Mouse (Mus musculus): Measurements from ENCODE around the gene Mfsd2b. TPM values are rescaled to one million over a fixed set of nuclear protein-coding genes. Genes with fewer than 3 reads are reported as not detected.
"Not testable (repeated sequence)": the region's sequence is repeated elsewhere in the genome, so short reads cannot be mapped to it uniquely, and the experiment has no call there.

The Mfsd2b gene
- 10.9 and 13.5 TPM in 2 replicates for polyA plus RNA-seq (2016; fragmentation: Nextera tagmentation; extraction: Ambion mirVana)

DNA sequence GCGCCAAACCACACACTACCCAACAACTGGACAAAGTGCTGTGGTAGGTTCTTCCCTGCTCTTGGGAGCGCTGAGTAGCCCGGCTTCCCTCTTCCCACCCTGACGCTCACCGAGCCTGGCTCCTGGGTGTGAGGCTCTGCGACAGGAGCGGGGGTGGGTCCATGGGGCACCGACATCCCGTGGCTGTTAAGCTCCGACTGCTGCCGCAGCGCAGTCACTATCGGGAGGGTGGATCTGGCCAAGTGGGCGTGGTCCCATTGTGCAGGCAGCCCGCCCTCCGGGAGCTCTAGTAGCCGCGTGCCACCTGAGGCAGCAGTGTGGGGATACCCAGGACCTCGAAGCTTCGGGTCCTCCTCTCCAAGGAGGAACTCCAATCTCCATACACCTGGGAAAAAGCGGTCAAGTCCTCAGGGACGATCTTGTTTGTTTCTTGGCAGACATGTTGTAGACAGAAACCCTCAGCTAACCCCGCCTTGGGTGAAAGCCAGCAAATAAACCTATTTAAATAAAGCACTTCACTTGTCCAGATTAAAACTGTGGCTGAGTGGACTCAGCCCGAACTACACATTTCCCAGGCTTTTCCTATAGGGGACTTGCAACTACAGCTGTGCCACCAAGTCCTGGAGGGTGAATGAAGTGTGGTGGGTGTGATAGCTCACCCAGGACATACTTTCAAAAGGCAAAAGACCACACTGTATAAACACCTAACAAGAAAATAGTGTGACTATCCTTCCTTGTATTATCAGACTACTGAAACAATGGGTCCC, at the start of gene Mfsd2b:
TSS of gene Mfsd2b (minus strand) at position 199 of the 767 bp plus-strand sequence.
- Histone ChIP-seq H3K4me3 (peak within 1 kb of the TSS; percentile 59), H3K36me3 (peaks cover 12% of the 10 kb centered on the region), H3K27ac (peak within 1 kb of the TSS; percentile 72), H3K27me3 (ENCODE audit: insufficient read depth, poor library complexity, severe bottlenecking) (no peaks in the 10 kb centered on the region), H3K4me1 (peaks cover 24% of the 10 kb centered on the region), H3K9me3 (no peaks in the 10 kb centered on the region)
- WGBS, result 4% methylated on average over 24 of the region's 24 CpGs
- peak; percentile 94 for DNase-seq (ENCODE audit: low spot score)

- H3K4me3 ChIP-seq, result peak overlapping the region; percentile 85
- H3K27me3 ChIP-seq (ENCODE audit: insufficient read depth, poor library complexity, severe bottlenecking), result no peaks in the 10 kb centered on the region
- H3K9me3 ChIP-seq, result no peaks in the 10 kb centered on the region
- H3K36me3 ChIP-seq, result no peaks in the 10 kb centered on the region
- DNase-seq (ENCODE audit: low spot score), result peak; percentile 84
- under 1% methylated on average over 48 of the region's 48 CpGs for WGBS
- peak overlapping the region; percentile 100 for H3K27ac ChIP-seq
- no peaks in the 10 kb centered on the region; the same call in 1 of the 2 replicates for H3K4me1 ChIP-seq
Observed at GRCm38 (mm10) chr12:4917805-4918591, 43.8 kb upstream of the Mfsd2b start.

- Histone ChIP-seq H3K9me3 (no peaks in the 10 kb centered on the region), H3K4me1 (no peaks in the 10 kb centered on the region; the same call in 1 of the 2 replicates), H3K27ac (peak within 1 kb of the TSS; percentile 100), H3K4me3 (peak within 1 kb of the TSS; percentile 85), H3K27me3 (ENCODE audit: insufficient read depth, poor library complexity, severe bottlenecking) (no peaks in the 10 kb centered on the region), H3K36me3 (no peaks in the 10 kb centered on the region)
- WGBS, result under 1% methylated on average over 86 of the region's 89 CpGs
- peak; percentile 97 for DNase-seq (ENCODE audit: low spot score)
Observed at GRCm38 (mm10) chr12:4916994-4917804, 43.0 kb upstream of the Mfsd2b start, which contains the start of gene Atad2b. Gene Atad2b (plus strand): TSS chr12:4917353.

GRCm38 (mm10) chr12:4914944-4915343, 40.8 kb upstream of the Mfsd2b start:
- H3K36me3 ChIP-seq, result no peaks in the 10 kb centered on the region
- no peak for DNase-seq (ENCODE audit: low spot score)
- H3K9me3 ChIP-seq, result no peaks in the 10 kb centered on the region
- no peak overlapping the region for H3K27ac ChIP-seq
- no peak overlapping the region for H3K4me3 ChIP-seq
- no peaks in the 10 kb centered on the region for H3K27me3 ChIP-seq (ENCODE audit: insufficient read depth, poor library complexity, severe bottlenecking)
- H3K4me1 ChIP-seq, result no peaks in the 10 kb centered on the region; the same call in 1 of the 2 replicates
- 74% methylated on average over 3 of the region's 3 CpGs for WGBS

DNA sequence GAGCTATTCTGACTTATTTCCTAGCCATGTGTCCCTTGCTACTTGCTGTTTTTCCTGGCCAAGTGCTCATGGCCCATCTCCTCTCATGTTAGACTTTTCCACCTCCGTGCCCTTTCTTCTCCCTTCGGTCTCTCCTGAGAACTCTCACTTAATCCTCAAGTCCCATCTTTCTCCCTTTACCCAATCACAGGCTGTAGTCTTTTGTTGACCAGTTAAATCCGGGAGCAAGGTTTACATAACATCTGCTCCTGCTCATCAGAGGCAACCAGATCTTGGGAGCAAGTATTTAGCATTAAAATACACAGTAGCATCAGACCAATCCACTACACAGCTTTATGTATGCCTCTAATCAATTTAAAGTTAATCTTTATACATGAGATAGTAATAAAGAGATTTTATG, 40.3 kb upstream of the Mfsd2b start:
- Histone ChIP-seq H3K36me3 (no peaks in the 10 kb centered on the region), H3K4me3 (no peak overlapping the region), H3K4me1 (no peaks in the 10 kb centered on the region; the same call in 1 of the 2 replicates), H3K27me3 (ENCODE audit: insufficient read depth, poor library complexity, severe bottlenecking) (no peaks in the 10 kb centered on the region), H3K27ac (no peak overlapping the region), H3K9me3 (no peaks in the 10 kb centered on the region)
- 68% methylated on average over 3 of the region's 3 CpGs for WGBS
- no peak for DNase-seq (ENCODE audit: low spot score)

GRCm38 (mm10) chr12:4911716-4912115, 37.6 kb upstream of the Mfsd2b start:
- Histone ChIP-seq H3K27ac (no peak overlapping the region), H3K4me1 (no peaks in the 10 kb centered on the region), H3K4me3 (no peak overlapping the region), H3K36me3 (no peaks in the 10 kb centered on the region), H3K27me3 (ENCODE audit: insufficient read depth, poor library complexity, severe bottlenecking) (no peaks in the 10 kb centered on the region), H3K9me3 (no peaks in the 10 kb centered on the region)
- 72% methylated on average over 4 of the region's 4 CpGs for WGBS
- no peak for DNase-seq (ENCODE audit: low spot score)

GRCm38 (mm10) chr12:4910496-4910895, 36.3 kb upstream of the Mfsd2b start:
- DNase-seq (ENCODE audit: low spot score); H3K4me1 ChIP-seq; H3K27ac ChIP-seq; H3K4me3 ChIP-seq; H3K27me3 ChIP-seq (ENCODE audit: insufficient read depth, poor library complexity, severe bottlenecking); H3K36me3 ChIP-seq; H3K9me3 ChIP-seq: not testable (repeated sequence)
- 89% methylated on average over 1 of the region's 1 CpGs for WGBS

DNA sequence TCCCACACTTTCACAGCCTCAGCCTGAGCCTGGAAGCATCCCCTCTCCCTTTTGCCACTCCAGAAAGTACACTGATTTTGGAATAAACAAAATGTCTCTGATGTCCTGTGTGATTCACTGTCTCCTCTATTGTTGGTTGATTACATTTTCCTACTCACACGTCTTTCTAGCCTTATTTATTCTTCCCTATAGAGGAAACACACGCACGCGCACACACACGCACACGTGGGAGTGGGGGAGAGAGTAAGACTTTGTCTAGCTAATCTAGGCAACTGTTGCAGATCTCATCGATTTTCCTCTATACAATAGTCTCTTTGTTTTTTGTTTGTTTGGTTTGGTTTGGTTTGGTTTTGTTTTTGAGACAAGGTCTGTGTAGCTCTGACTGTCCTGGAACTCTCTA, 34.2 kb upstream of the Mfsd2b start:
- no peak for DNase-seq (ENCODE audit: low spot score)
- WGBS, result 86% methylated on average over 7 of the region's 7 CpGs
- no peaks in the 10 kb centered on the region for H3K27me3 ChIP-seq (ENCODE audit: insufficient read depth, poor library complexity, severe bottlenecking)
- peak overlapping the region; percentile 89; the same call in 1 of the 2 replicates for H3K4me3 ChIP-seq
- no peaks in the 10 kb centered on the region for H3K36me3 ChIP-seq
- H3K4me1 ChIP-seq, result no peaks in the 10 kb centered on the region
- no peak overlapping the region for H3K27ac ChIP-seq
- no peaks in the 10 kb centered on the region for H3K9me3 ChIP-seq

DNA sequence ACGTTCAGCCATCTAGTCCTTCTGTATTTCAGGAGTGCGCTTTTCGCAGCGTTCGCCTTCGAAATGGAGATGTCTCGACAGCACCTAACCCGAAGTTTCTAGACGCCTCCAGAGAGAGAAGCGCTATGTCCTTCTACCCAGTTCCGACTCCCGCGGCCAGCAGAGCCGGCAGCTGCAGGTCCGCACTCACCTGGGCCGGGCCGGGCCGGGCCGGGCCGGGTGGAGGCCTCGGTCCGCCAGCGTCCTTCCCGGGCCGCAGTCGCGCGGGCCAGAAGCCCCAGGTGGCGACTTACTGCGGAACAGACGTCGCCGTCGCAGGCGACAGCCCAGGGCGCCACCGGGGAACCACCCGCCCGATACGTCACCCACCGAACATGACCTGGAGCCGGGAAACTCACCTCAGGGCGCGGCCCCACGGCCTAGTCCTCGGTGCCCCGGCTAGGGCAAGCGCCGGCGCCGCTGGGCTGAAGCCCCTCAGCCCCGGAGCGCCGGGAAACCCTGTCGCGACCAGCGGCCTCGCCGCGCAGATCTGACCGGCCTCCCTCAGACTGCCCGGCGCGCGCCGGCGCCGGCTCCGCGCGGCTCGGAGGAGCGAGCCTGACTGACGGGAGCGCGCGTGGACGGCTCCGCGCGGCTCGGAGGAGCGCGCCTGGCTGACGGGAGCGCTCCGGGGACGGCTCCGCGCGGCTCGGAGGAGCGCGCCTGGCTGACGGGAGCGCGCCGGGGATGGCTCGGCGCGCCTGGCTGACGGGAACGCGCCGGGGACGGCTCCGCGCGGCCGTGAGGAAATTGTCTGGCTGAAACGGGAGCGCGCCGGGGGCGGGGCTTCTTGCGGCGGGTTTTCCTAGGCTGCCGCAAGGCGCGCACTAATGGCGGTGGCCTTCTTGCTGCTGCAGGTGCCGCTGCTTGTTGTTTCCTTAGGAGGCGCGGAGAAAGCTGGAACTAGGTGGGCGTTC, 33.1 kb upstream of the Mfsd2b start, which contains the start of gene Ubxn2a:
TSS of gene Ubxn2a (minus strand) at position 755 of the 956 bp plus-strand sequence.
- peak within 1 kb of the TSS; percentile 89 for H3K4me3 ChIP-seq
- peak; percentile 93 for DNase-seq (ENCODE audit: low spot score)
- H3K36me3 ChIP-seq, result no peaks in the 10 kb centered on the region
- no peaks in the 10 kb centered on the region for H3K9me3 ChIP-seq
- no peaks in the 10 kb centered on the region for H3K4me1 ChIP-seq
- under 1% methylated on average over 125 of the region's 125 CpGs for WGBS
- H3K27ac ChIP-seq, result peak within 1 kb of the TSS; percentile 97
- no peaks in the 10 kb centered on the region for H3K27me3 ChIP-seq (ENCODE audit: insufficient read depth, poor library complexity, severe bottlenecking)

GRCm38 (mm10) chr12:4906476-4906875, 32.3 kb upstream of the Mfsd2b start:
- H3K36me3 ChIP-seq, result peaks cover 3% of the 10 kb centered on the region; the same call in 1 of the 2 replicates
- H3K4me3 ChIP-seq, result peak overlapping the region; percentile 89
- no peaks in the 10 kb centered on the region for H3K4me1 ChIP-seq
- no peak for DNase-seq (ENCODE audit: low spot score)
- no peaks in the 10 kb centered on the region for H3K9me3 ChIP-seq
- H3K27ac ChIP-seq, result peak overlapping the region; percentile 97
- WGBS, result 49% methylated on average over 7 of the region's 7 CpGs
- H3K27me3 ChIP-seq (ENCODE audit: insufficient read depth, poor library complexity, severe bottlenecking), result no peaks in the 10 kb centered on the region

- Histone ChIP-seq H3K27me3 (ENCODE audit: insufficient read depth, poor library complexity, severe bottlenecking) (no peaks in the 10 kb centered on the region), H3K36me3 (peaks cover 4% of the 10 kb centered on the region; the same call in 1 of the 2 replicates), H3K4me3 (no peak overlapping the region; the same call in 1 of the 2 replicates), H3K27ac (no peak overlapping the region), H3K9me3 (no peaks in the 10 kb centered on the region), H3K4me1 (no peaks in the 10 kb centered on the region)
- DNase-seq (ENCODE audit: low spot score), result no peak
- 74% methylated on average over 7 of the region's 7 CpGs for WGBS
Observed at GRCm38 (mm10) chr12:4905946-4906345, 31.8 kb upstream of the Mfsd2b start.
